Mouse (Mus musculus) gastrocnemius, adult 18-20 months (tissue): Measurements from ENCODE around the gene Gm45521. TPM values are rescaled to one million over a fixed set of nuclear protein-coding genes. Genes with fewer than 3 reads are reported as not detected.

Experiments
- DNase-seq: peaks from one replicate; pipeline ENCODE4 v3.0.0; 2021; ENCODE audit warnings: low spot score
- long read RNA-seq, 2 experiments: library from polyadenylated mRNA; stranded (forward); transcript quantifications; one replicate each; pipeline ENCODE4 v2.0.0; 2021
- total RNA-seq, 2 experiments: library from RNA; stranded (reverse); gene quantifications; 2 replicates each; pipeline ENCODE4 v1.2.3; 2021

Gene Gm45521
- not detected for total RNA-seq
- long read RNA-seq, experiment 1 = 0 reads
- long read RNA-seq, experiment 2 = 0 reads

- no peak for DNase-seq
These were observed at the start of gene Gm45521 for GRCm38 (mm10) chr14:7957049-7957448. Gm45521 (plus strand) TSS chr14:7957288.

- DNase-seq = no peak
These were observed 47.6 kb upstream of the Gm45521 start for GRCm38 (mm10) chr14:7909472-7909871.

GRCm38 (mm10) chr14:7913842-7914241 lies 43.2 kb upstream of the Gm45521 start:
- no peak for DNase-seq

GRCm38 (mm10) chr14:7914461-7914860 lies 42.6 kb upstream of the Gm45521 start:
- DNase-seq = no peak

GRCm38 (mm10) chr14:7918150-7918991 lies 38.7 kb upstream of the Gm45521 start:
- DNase-seq = no peak

GRCm38 (mm10) chr14:7919309-7919708 lies 37.8 kb upstream of the Gm45521 start:
- no peak for DNase-seq

- DNase-seq = no peak
These were observed 37.2 kb upstream of the Gm45521 start for GRCm38 (mm10) chr14:7919921-7920320.

GRCm38 (mm10) chr14:7921459-7921858 lies 35.6 kb upstream of the Gm45521 start:
- no peak for DNase-seq

- DNase-seq = no peak
These were observed 33.5 kb upstream of the Gm45521 start for GRCm38 (mm10) chr14:7923635-7924034.

- DNase-seq = no peak
These were observed 28.7 kb upstream of the Gm45521 start for GRCm38 (mm10) chr14:7928362-7928761.

GRCm38 (mm10) chr14:7929029-7929428 lies 28.1 kb upstream of the Gm45521 start:
- DNase-seq = no peak

- DNase-seq = no peak
These were observed 24.9 kb upstream of the Gm45521 start for GRCm38 (mm10) chr14:7932151-7932550.

- DNase-seq = no peak
These were observed 22.9 kb upstream of the Gm45521 start for GRCm38 (mm10) chr14:7934166-7934565.

- DNase-seq = no peak
These were observed 19.9 kb upstream of the Gm45521 start for GRCm38 (mm10) chr14:7937052-7937630.

- DNase-seq = no peak
These were observed 18.0 kb upstream of the Gm45521 start for GRCm38 (mm10) chr14:7938809-7939784.

- no peak for DNase-seq
These were observed 15.7 kb upstream of the Gm45521 start for GRCm38 (mm10) chr14:7941413-7941812.

- DNase-seq = no peak
These were observed 13.8 kb upstream of the Gm45521 start for GRCm38 (mm10) chr14:7943101-7943800.

GRCm38 (mm10) chr14:7943801-7944135 lies 13.3 kb upstream of the Gm45521 start:
- DNase-seq = peak; percentile 29

GRCm38 (mm10) chr14:7944349-7945039 lies 12.6 kb upstream of the Gm45521 start:
- DNase-seq = peak; percentile 20

GRCm38 (mm10) chr14:7945261-7945660 lies 11.8 kb upstream of the Gm45521 start:
- no peak for DNase-seq

GRCm38 (mm10) chr14:7951234-7951633 lies 5.9 kb upstream of the Gm45521 start:
- no peak for DNase-seq
